Mouse (Mus musculus): ENCODE results near the gene Ubtd2. TPM values are rescaled to one million over a fixed set of nuclear protein-coding genes. Genes with fewer than 3 reads are reported as not detected.
A peak's percentile ranks its signal among the peaks of the same experiment; 100 is the strongest.

Ubtd2 gene
- polyA plus RNA-seq, 1 experiment from 2014 or later: 43.0 TPM

DNA sequence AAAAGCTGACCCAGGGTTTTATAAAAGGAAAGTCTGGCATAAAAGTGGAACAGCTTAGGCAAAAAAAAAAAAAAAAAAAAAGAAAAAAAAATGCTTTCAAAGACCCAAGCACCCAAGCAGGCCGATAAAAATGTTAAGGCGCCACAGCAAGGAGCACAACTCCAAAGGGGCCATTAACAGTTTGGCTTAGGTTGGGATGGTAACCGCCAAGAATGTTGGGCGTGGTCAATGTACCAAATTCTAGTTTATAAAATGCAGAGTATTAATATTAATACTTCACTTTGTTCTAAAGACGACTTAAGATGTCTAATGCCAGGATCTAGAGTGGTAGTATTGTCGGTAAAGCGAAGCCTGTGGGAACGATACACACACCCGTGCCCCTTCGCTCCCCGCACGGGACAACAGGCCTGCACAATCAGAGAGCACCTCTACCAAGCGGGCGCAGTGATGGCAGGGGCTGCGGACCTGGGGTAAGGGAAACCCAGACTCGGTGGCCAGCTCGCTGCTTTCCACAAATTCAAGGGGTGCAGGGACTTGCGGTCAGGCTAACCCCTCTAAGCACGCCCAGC lies 855 bp upstream of the Ubtd2 start:
- no peak for ATAC-seq
- H3K4me3 ChIP-seq (ENCODE audit: low read depth, low read length): peak overlapping the region; percentile 96
- H3K4me2 ChIP-seq (ENCODE audit: low read length): peak overlapping the region; percentile 93
- no peaks in the 10 kb centered on the region for H3K27me3 ChIP-seq (ENCODE audit: control insufficient read depth, insufficient read depth, low read depth, low read length)
- H3K36me3 ChIP-seq (ENCODE audit: control insufficient read depth, insufficient read depth, low read length): no peaks in the 10 kb centered on the region
- no peaks in the 10 kb centered on the region for H3K9me3 ChIP-seq (replicated peaks; ENCODE audit: control insufficient read depth, low read length, poor library complexity, severe bottlenecking)
- peak overlapping the region; percentile 97 for H3K27ac ChIP-seq (ENCODE audit: low read length)
- peak overlapping the region; percentile 95 for H3K9ac ChIP-seq (ENCODE audit: low read depth, low read length)
- H3K4me1 ChIP-seq (ENCODE audit: control insufficient read depth, insufficient read depth, low read length): peaks cover 19% of the 10 kb centered on the region
- 2% methylated on average over 19 of the region's 19 CpGs for WGBS

- WGBS: under 1% methylated on average over 51 of the region's 58 CpGs
- Histone ChIP-seq H3K27ac (ENCODE audit: low read length) (peak overlapping the region; percentile 97), H3K4me2 (ENCODE audit: low read length) (peak overlapping the region; percentile 93), H3K4me3 (ENCODE audit: low read depth, low read length) (peak overlapping the region; percentile 96), H3K9ac (ENCODE audit: low read depth, low read length) (peak overlapping the region; percentile 95), H3K36me3 (ENCODE audit: control insufficient read depth, insufficient read depth, low read length) (no peaks in the 10 kb centered on the region), H3K9me3 (replicated peaks; ENCODE audit: control insufficient read depth, low read length, poor library complexity, severe bottlenecking) (no peaks in the 10 kb centered on the region), H3K4me1 (ENCODE audit: control insufficient read depth, insufficient read depth, low read length) (peaks cover 19% of the 10 kb centered on the region), H3K27me3 (ENCODE audit: control insufficient read depth, insufficient read depth, low read depth, low read length) (no peaks in the 10 kb centered on the region)
- ATAC-seq: peak; percentile 52
These were observed 454 bp downstream of the Ubtd2 start for GRCm38 (mm10) chr11:32455507-32456141.

- H3K4me1 ChIP-seq (ENCODE audit: control insufficient read depth, insufficient read depth, low read length): peaks cover 19% of the 10 kb centered on the region
- no peak overlapping the region for H3K27ac ChIP-seq (ENCODE audit: low read length)
- peak overlapping the region; percentile 95 for H3K9ac ChIP-seq (ENCODE audit: low read depth, low read length)
- H3K36me3 ChIP-seq (ENCODE audit: control insufficient read depth, insufficient read depth, low read length): no peaks in the 10 kb centered on the region
- 10% methylated on average over 6 of the region's 6 CpGs for WGBS
- ATAC-seq: no peak
- no peaks in the 10 kb centered on the region for H3K9me3 ChIP-seq (replicated peaks; ENCODE audit: control insufficient read depth, low read length, poor library complexity, severe bottlenecking)
- peak overlapping the region; percentile 96 for H3K4me3 ChIP-seq (ENCODE audit: low read depth, low read length)
- peak overlapping the region; percentile 93 for H3K4me2 ChIP-seq (ENCODE audit: low read length)
- H3K27me3 ChIP-seq (ENCODE audit: control insufficient read depth, insufficient read depth, low read depth, low read length): no peaks in the 10 kb centered on the region
These were observed 1.2 kb downstream of the Ubtd2 start for GRCm38 (mm10) chr11:32456356-32456755.

DNA sequence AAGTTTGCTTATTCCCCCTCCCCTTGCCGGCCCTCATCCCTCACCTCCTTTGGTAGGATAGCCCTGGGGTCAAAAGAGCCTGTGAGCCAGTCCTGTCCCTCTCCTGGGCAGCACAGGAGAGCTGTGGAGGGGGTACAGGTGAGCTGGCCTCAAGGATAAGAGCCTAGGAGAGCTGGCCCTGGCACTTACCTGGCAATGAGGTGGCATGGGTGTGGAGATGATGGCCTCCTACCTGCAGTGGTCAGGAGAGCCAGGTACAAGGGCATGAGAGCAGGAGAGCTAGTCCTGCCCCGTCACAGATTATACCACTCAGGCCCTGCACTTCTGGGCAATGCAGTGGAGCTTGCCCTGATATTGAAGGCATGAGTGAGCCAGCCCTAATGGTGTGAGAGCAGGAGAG lies 9.1 kb downstream of the Ubtd2 start:
- no peak overlapping the region for H3K27ac ChIP-seq (ENCODE audit: low read length)
- 65% methylated on average over 2 of the region's 2 CpGs for WGBS
- no peak overlapping the region for H3K4me2 ChIP-seq (ENCODE audit: low read length)
- no peaks in the 10 kb centered on the region for H3K27me3 ChIP-seq (ENCODE audit: control insufficient read depth, insufficient read depth, low read depth, low read length)
- no peaks in the 10 kb centered on the region for H3K36me3 ChIP-seq (ENCODE audit: control insufficient read depth, insufficient read depth, low read length)
- ATAC-seq: no peak
- H3K4me1 ChIP-seq (ENCODE audit: control insufficient read depth, insufficient read depth, low read length): peaks cover 8% of the 10 kb centered on the region
- H3K9ac ChIP-seq (ENCODE audit: low read depth, low read length): no peak overlapping the region
- H3K9me3 ChIP-seq (replicated peaks; ENCODE audit: control insufficient read depth, low read length, poor library complexity, severe bottlenecking): no peaks in the 10 kb centered on the region
- no peak overlapping the region for H3K4me3 ChIP-seq (ENCODE audit: low read depth, low read length)

DNA sequence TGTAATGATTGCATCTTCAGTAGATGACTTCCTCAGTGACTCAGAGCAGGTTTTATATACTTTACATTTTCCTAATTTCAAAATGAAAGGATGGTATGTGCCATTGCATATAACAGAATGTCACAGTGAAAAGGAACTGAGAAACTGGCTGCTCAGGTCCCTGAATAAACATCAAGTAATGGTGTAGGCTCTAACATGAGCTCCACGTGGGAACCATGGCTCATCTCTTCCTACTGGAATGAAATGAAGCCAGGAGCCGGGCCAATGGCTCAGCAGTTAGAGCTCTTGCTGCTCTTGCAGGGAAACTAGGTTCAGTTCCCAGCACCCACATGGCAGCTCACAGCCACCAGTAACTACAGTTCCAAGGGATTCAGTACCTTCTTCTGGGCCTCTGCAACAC lies 16.8 kb downstream of the Ubtd2 start:
- Histone ChIP-seq H3K4me3 (ENCODE audit: low read depth, low read length) (no peak overlapping the region), H3K27ac (ENCODE audit: low read length) (no peak overlapping the region), H3K27me3 (ENCODE audit: control insufficient read depth, insufficient read depth, low read depth, low read length) (no peaks in the 10 kb centered on the region), H3K9me3 (replicated peaks; ENCODE audit: control insufficient read depth, low read length, poor library complexity, severe bottlenecking) (no peaks in the 10 kb centered on the region), H3K9ac (ENCODE audit: low read depth, low read length) (no peak overlapping the region), H3K4me2 (ENCODE audit: low read length) (no peak overlapping the region), H3K4me1 (ENCODE audit: control insufficient read depth, insufficient read depth, low read length) (peaks cover 3% of the 10 kb centered on the region), H3K36me3 (ENCODE audit: control insufficient read depth, insufficient read depth, low read length) (no peaks in the 10 kb centered on the region)
- no peak for ATAC-seq
- 86% methylated on average over 2 of the region's 2 CpGs for WGBS

GRCm38 (mm10) chr11:32474725-32475124 lies 19.6 kb downstream of the Ubtd2 start:
- Histone ChIP-seq H3K27me3 (ENCODE audit: control insufficient read depth, insufficient read depth, low read depth, low read length) (no peaks in the 10 kb centered on the region), H3K4me1 (ENCODE audit: control insufficient read depth, insufficient read depth, low read length) (no peaks in the 10 kb centered on the region; the same call in 1 of the 2 replicates), H3K4me2 (ENCODE audit: low read length) (no peak overlapping the region), H3K27ac (ENCODE audit: low read length) (no peak overlapping the region), H3K4me3 (ENCODE audit: low read depth, low read length) (no peak overlapping the region), H3K9me3 (replicated peaks; ENCODE audit: control insufficient read depth, low read length, poor library complexity, severe bottlenecking) (no peaks in the 10 kb centered on the region), H3K9ac (ENCODE audit: low read depth, low read length) (no peak overlapping the region), H3K36me3 (ENCODE audit: control insufficient read depth, insufficient read depth, low read length) (no peaks in the 10 kb centered on the region)
- WGBS: 89% methylated on average over 3 of the region's 3 CpGs
- no peak for ATAC-seq

GRCm38 (mm10) chr11:32475487-32476236 lies 20.5 kb downstream of the Ubtd2 start:
- Histone ChIP-seq H3K27ac (ENCODE audit: low read length) (no peak overlapping the region), H3K4me2 (ENCODE audit: low read length) (no peak overlapping the region), H3K4me1 (ENCODE audit: control insufficient read depth, insufficient read depth, low read length) (no peaks in the 10 kb centered on the region; the same call in 1 of the 2 replicates), H3K9me3 (replicated peaks; ENCODE audit: control insufficient read depth, low read length, poor library complexity, severe bottlenecking) (no peaks in the 10 kb centered on the region), H3K36me3 (ENCODE audit: control insufficient read depth, insufficient read depth, low read length) (no peaks in the 10 kb centered on the region), H3K4me3 (ENCODE audit: low read depth, low read length) (no peak overlapping the region), H3K9ac (ENCODE audit: low read depth, low read length) (no peak overlapping the region), H3K27me3 (ENCODE audit: control insufficient read depth, insufficient read depth, low read depth, low read length) (no peaks in the 10 kb centered on the region)
- ATAC-seq: no peak
- WGBS: 67% methylated on average over 5 of the region's 5 CpGs

GRCm38 (mm10) chr11:32481525-32481924 lies 26.4 kb downstream of the Ubtd2 start:
- Histone ChIP-seq H3K27ac (ENCODE audit: low read length) (no peak overlapping the region), H3K4me3 (ENCODE audit: low read depth, low read length) (no peak overlapping the region), H3K27me3 (ENCODE audit: control insufficient read depth, insufficient read depth, low read depth, low read length) (no peaks in the 10 kb centered on the region), H3K4me1 (ENCODE audit: control insufficient read depth, insufficient read depth, low read length) (no peaks in the 10 kb centered on the region; the same call in 1 of the 2 replicates), H3K36me3 (ENCODE audit: control insufficient read depth, insufficient read depth, low read length) (no peaks in the 10 kb centered on the region), H3K9ac (ENCODE audit: low read depth, low read length) (no peak overlapping the region), H3K9me3 (replicated peaks; ENCODE audit: control insufficient read depth, low read length, poor library complexity, severe bottlenecking) (no peaks in the 10 kb centered on the region), H3K4me2 (ENCODE audit: low read length) (no peak overlapping the region)
- ATAC-seq: no peak
- 85% methylated on average over 2 of the region's 2 CpGs for WGBS

- Histone ChIP-seq H3K4me2 (ENCODE audit: low read length) (no peak overlapping the region), H3K27ac (ENCODE audit: low read length) (no peak overlapping the region), H3K9ac (ENCODE audit: low read depth, low read length) (no peak overlapping the region), H3K4me3 (ENCODE audit: low read depth, low read length) (no peak overlapping the region), H3K36me3 (ENCODE audit: control insufficient read depth, insufficient read depth, low read length) (no peaks in the 10 kb centered on the region), H3K4me1 (ENCODE audit: control insufficient read depth, insufficient read depth, low read length) (no peaks in the 10 kb centered on the region), H3K27me3 (ENCODE audit: control insufficient read depth, insufficient read depth, low read depth, low read length) (no peaks in the 10 kb centered on the region), H3K9me3 (replicated peaks; ENCODE audit: control insufficient read depth, low read length, poor library complexity, severe bottlenecking) (no peaks in the 10 kb centered on the region)
- WGBS: 69% methylated on average over 3 of the region's 3 CpGs
- no peak for ATAC-seq
These were observed 30.1 kb downstream of the Ubtd2 start for GRCm38 (mm10) chr11:32485290-32485689.

Measured in midbrain, embryonic 16.5 days (tissue).